Mouse (Mus musculus): ENCODE measurements around the gene Gm28230. TPM values are rescaled to one million over a fixed set of nuclear protein-coding genes. Genes with fewer than 3 reads are reported as not detected.

The Gm28230 gene
- total and polyA plus RNA-seq, 2 experiments from 2014 or later: 1.6 TPM; not detected in 1

- ATAC-seq (ENCODE audit: insufficient read depth, low read depth) (no peak), DNase-seq (ENCODE audit: low spot score) (no peak)
- H3K4me3 ChIP-seq (ENCODE audit: low read depth, low read length): no peak overlapping the region
- peaks cover 6% of the 10 kb centered on the region; the same call in 1 of the 2 replicates for H3K4me1 ChIP-seq (ENCODE audit: control insufficient read depth, insufficient read depth)
- no peak overlapping the region for H3K9ac ChIP-seq (replicated peaks; ENCODE audit: low read depth, low read length)
- no peak for TF ChIP-seq CTCF (IDR thresholded peaks at IDR 0.05; ENCODE audit: low read depth)
- TF ChIP-seq EP300 (IDR thresholded peaks at IDR 0.05; ENCODE audit: low read depth): no peak
- no peak overlapping the region for H3K27ac ChIP-seq (ENCODE audit: low read depth)
- H3K9me3 ChIP-seq (replicated peaks; ENCODE audit: control insufficient read depth, low read length): no peaks in the 10 kb centered on the region
- peaks cover 99% of the 10 kb centered on the region for H3K27me3 ChIP-seq (ENCODE audit: control insufficient read depth, insufficient read depth, low read length)
- H3K4me2 ChIP-seq (ENCODE audit: low read depth, low read length): no peak overlapping the region
- no peaks in the 10 kb centered on the region for H3K36me3 ChIP-seq (replicated peaks; ENCODE audit: control insufficient read depth, insufficient read depth, low read length)
- 15% methylated on average over 7 of the region's 7 CpGs for WGBS
Observed at GRCm38 (mm10) chr2:74707599-74707998, 18.9 kb upstream of the Gm28230 start.

GRCm38 (mm10) chr2:74708676-74709075 is 17.9 kb upstream of the Gm28230 start:
- no peak overlapping the region for H3K4me3 ChIP-seq (ENCODE audit: low read depth, low read length)
- H3K27ac ChIP-seq (ENCODE audit: low read depth): no peak overlapping the region
- ATAC-seq (ENCODE audit: insufficient read depth, low read depth) (no peak), DNase-seq (ENCODE audit: low spot score) (no peak)
- no peak overlapping the region for H3K4me2 ChIP-seq (ENCODE audit: low read depth, low read length)
- H3K36me3 ChIP-seq (replicated peaks; ENCODE audit: control insufficient read depth, insufficient read depth, low read length): no peaks in the 10 kb centered on the region
- TF ChIP-seq CTCF (IDR thresholded peaks at IDR 0.05; ENCODE audit: low read depth): no peak
- no peak for TF ChIP-seq EP300 (IDR thresholded peaks at IDR 0.05; ENCODE audit: low read depth)
- H3K27me3 ChIP-seq (ENCODE audit: control insufficient read depth, insufficient read depth, low read length): peaks cover 99% of the 10 kb centered on the region
- H3K4me1 ChIP-seq (ENCODE audit: control insufficient read depth, insufficient read depth): peaks cover 6% of the 10 kb centered on the region; the same call in 1 of the 2 replicates
- no peak overlapping the region for H3K9ac ChIP-seq (replicated peaks; ENCODE audit: low read depth, low read length)
- 16% methylated on average over 4 of the region's 4 CpGs for WGBS
- H3K9me3 ChIP-seq (replicated peaks; ENCODE audit: control insufficient read depth, low read length): no peaks in the 10 kb centered on the region

- H3K36me3 ChIP-seq (replicated peaks; ENCODE audit: control insufficient read depth, insufficient read depth, low read length): no peaks in the 10 kb centered on the region
- 11% methylated on average over 5 of the region's 5 CpGs for WGBS
- H3K27ac ChIP-seq (ENCODE audit: low read depth): no peak overlapping the region
- TF ChIP-seq CTCF (IDR thresholded peaks at IDR 0.05; ENCODE audit: low read depth) (no peak), EP300 (IDR thresholded peaks at IDR 0.05; ENCODE audit: low read depth) (no peak)
- ATAC-seq (ENCODE audit: insufficient read depth, low read depth): no peak
- peaks cover 99% of the 10 kb centered on the region for H3K27me3 ChIP-seq (ENCODE audit: control insufficient read depth, insufficient read depth, low read length)
- H3K9me3 ChIP-seq (replicated peaks; ENCODE audit: control insufficient read depth, low read length): no peaks in the 10 kb centered on the region
- H3K4me1 ChIP-seq (ENCODE audit: control insufficient read depth, insufficient read depth): peaks cover 6% of the 10 kb centered on the region; the same call in 1 of the 2 replicates
- no peak overlapping the region for H3K9ac ChIP-seq (replicated peaks; ENCODE audit: low read depth, low read length)
- no peak for DNase-seq (ENCODE audit: low spot score)
- H3K4me3 ChIP-seq (ENCODE audit: low read depth, low read length): no peak overlapping the region
- no peak overlapping the region for H3K4me2 ChIP-seq (ENCODE audit: low read depth, low read length)
Observed at GRCm38 (mm10) chr2:74709465-74710419, 16.8 kb upstream of the Gm28230 start.

GRCm38 (mm10) chr2:74710929-74711543 is 15.5 kb upstream of the Gm28230 start:
- no peak overlapping the region for H3K9ac ChIP-seq (replicated peaks; ENCODE audit: low read depth, low read length)
- under 1% methylated on average over 16 of the region's 16 CpGs for WGBS
- no peak overlapping the region for H3K4me2 ChIP-seq (ENCODE audit: low read depth, low read length)
- no peak overlapping the region for H3K27ac ChIP-seq (ENCODE audit: low read depth)
- no peak overlapping the region; the same call in 1 of the 2 replicates for H3K4me3 ChIP-seq (ENCODE audit: low read depth, low read length)
- H3K4me1 ChIP-seq (ENCODE audit: control insufficient read depth, insufficient read depth): peaks cover 6% of the 10 kb centered on the region; the same call in 1 of the 2 replicates
- DNase-seq (ENCODE audit: low spot score) (no peak), ATAC-seq (ENCODE audit: insufficient read depth, low read depth) (no peak)
- no peaks in the 10 kb centered on the region for H3K9me3 ChIP-seq (replicated peaks; ENCODE audit: control insufficient read depth, low read length)
- TF ChIP-seq EP300 (IDR thresholded peaks at IDR 0.05; ENCODE audit: low read depth): no peak
- TF ChIP-seq CTCF (IDR thresholded peaks at IDR 0.05; ENCODE audit: low read depth): no peak
- no peaks in the 10 kb centered on the region for H3K36me3 ChIP-seq (replicated peaks; ENCODE audit: control insufficient read depth, insufficient read depth, low read length)
- peaks cover 99% of the 10 kb centered on the region for H3K27me3 ChIP-seq (ENCODE audit: control insufficient read depth, insufficient read depth, low read length)

- Histone ChIP-seq H3K9ac (replicated peaks; ENCODE audit: low read depth, low read length) (no peak within 1 kb of the TSS), H3K36me3 (replicated peaks; ENCODE audit: control insufficient read depth, insufficient read depth, low read length) (no peaks in the 10 kb centered on the region), H3K4me3 (ENCODE audit: low read depth, low read length) (peak within 1 kb of the TSS; percentile 46), H3K27ac (ENCODE audit: low read depth) (no peak within 1 kb of the TSS), H3K4me2 (ENCODE audit: low read depth, low read length) (peak within 1 kb of the TSS; percentile 61), H3K4me1 (ENCODE audit: control insufficient read depth, insufficient read depth) (peaks cover 6% of the 10 kb centered on the region; the same call in 1 of the 2 replicates), H3K9me3 (replicated peaks; ENCODE audit: control insufficient read depth, low read length) (no peaks in the 10 kb centered on the region), H3K27me3 (ENCODE audit: control insufficient read depth, insufficient read depth, low read length) (peaks cover 99% of the 10 kb centered on the region)
- 1% methylated on average over 65 of the region's 65 CpGs for WGBS
- 0 out of 2 replicates have a peak, but pooled peaks have one; percentile 13 for ATAC-seq (ENCODE audit: insufficient read depth, low read depth)
- TF ChIP-seq EP300 (IDR thresholded peaks at IDR 0.05; ENCODE audit: low read depth): no peak
- no peak for TF ChIP-seq CTCF (IDR thresholded peaks at IDR 0.05; ENCODE audit: low read depth)
- no peak for DNase-seq (ENCODE audit: low spot score)
Observed at GRCm38 (mm10) chr2:74711721-74712621, 14.6 kb upstream of the Gm28230 start, which contains the start of the genes Hoxd3 and Hoxd4. TSS of gene Hoxd3 (plus strand) at chr2:74711927. TSS of gene Hoxd4 (plus strand) at chr2:74711929.
